Mouse (Mus musculus) lung, adult 18-20 months (tissue): Measurements from ENCODE around the gene A730061H03Rik.
A peak's percentile ranks its signal among the peaks of the same experiment; 100 is the strongest.

Experiments used
- DNase-seq, 2 experiments: peaks; one replicate each; pipeline ENCODE4 v3.0.0; 2022; ENCODE audit warnings: mixed read lengths in 2 of 2

The A730061H03Rik gene

DNA sequence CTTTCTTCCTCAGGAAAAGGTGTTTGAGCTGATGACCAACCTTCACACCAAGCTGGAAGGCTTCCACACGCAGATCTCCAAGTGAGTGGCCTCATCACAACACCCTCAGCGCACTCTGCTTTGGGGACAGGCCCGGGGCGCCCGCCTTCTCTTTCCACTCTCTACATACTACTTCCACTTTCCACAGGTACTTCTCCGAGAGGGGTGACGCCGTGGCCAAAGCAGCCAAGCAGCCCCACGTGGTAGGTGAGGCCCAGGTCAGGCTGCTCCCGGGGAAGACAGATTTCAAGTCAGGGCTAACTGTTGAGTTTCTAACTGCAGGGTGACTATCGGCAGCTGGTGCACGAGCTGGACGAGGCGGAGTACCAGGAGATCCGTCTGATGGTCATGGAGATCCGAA lies 20.5 kb upstream of the A730061H03Rik start:
- DNase-seq = no peak

DNA sequence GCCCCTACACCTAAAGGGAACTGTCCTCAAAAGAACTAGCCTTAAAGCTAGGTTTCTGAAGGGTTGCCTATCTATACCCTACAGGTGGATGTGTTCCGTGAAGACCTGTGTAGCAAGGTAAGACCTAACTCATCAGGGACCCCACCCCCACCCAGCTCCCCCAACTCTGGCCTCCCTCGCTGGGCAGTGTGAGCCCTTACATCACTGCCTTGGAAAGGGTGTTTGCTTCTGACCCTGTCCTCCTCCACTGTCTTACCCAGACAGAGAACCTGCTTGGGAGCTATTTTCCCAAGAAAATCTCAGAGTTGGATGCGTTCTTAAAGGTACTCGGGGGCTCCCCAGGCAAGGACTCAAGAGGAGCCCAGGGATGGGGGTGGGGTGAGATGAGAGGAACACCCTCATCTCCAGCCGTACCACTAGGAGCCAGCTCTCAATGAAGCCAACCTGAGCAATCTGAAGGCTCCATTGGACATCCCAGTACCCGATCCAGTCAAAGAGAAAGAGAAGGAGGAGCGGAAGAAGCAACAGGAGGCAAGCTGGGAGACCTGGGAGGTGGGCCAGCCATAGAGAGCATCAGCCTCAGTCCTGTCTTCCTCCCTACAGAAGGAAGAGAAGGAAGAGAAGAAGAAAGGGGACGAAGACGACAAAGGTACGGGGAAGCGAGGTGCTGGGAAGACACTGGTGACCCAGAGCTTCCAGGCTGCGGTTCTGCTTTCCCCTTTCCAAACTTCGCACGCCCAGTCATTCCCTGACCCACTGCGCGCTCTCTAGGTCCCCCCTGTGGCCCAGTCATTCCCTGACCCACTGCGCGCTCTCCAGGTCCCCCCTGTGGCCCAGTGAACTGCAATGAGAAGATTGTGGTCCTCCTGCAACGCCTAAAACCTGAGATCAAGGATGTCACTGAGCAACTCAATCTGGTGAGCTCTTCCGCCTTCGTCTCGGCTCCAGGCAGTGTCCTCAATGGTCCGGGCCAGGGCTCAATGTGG lies 19.6 kb upstream of the A730061H03Rik start:
- DNase-seq = no peak

DNA sequence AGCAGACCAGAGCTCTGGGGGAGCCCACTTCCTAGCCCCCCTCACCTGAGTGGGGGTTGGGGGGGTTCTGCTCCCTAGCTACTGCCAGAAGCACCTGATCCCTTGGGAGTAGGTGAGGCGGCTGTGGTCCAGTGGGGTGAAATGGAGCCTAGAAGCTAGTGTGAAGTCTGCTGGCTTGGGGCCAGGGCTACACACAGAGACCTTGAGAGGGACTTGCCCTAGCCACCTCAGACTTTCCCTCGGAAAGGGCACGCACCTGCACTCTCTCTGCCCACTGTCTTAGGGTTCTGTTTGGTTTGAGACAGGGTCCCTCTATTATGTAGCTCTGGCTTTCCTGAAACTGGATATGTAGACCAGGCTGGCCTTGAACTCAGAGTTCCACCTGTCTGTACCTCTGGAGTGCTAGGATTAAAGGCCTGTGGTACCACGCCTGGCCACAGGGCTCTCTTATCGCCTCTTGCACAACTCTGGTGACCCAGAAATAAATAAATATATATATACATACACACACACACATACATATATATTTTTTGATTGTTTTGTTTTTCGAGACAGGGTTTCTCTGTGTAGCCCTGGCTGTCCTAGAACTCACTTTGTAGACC lies 18.6 kb upstream of the A730061H03Rik start:
- peak; percentile 65 to 69 for DNase-seq

DNA sequence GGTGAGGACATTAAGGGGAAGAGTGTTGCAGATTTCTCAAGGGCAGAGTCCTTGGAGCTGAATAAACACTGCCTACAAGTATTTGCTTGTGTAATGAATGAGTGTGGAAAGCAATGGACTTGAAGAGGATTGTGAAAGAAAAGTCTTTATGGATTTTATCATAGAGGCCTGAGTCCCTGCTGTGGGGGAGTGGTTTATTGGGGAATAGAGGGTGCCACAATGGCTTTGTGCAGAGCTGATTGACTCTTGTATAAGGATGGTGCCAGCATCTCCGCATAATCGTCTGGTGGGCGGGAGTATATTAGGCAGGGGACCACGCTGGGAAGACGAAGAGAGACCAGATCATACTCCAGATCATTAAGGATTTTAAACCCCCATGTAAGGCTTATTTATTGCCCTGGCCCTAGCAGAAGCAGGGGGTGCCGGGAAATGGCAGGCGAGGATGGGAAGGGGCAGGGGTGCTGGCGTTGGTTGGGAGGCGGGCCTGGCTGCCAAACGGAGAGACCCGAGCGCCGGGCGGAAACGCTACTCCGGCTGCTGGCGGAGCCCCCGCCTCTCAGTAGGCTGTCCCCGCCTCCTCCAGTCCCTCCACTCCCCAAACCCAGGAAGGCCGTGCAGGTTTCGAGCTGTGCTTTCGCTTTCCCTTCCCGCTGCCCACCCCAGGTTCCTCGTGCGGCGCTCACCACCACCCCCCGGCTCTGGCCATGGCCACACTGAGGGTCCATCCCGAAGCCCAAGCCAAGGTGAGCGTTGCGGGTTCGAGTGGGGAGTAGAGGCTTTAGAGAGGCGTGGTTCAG lies 17.9 kb upstream of the A730061H03Rik start, which contains the start of gene Psme1:
Psme1 (plus strand) TSS at position 253 of the 797 bp plus-strand sequence.
- peak; percentile 90 to 91 for DNase-seq

GRCm38 (mm10) chr14:55576376-55576775 lies 16.2 kb upstream of the A730061H03Rik start:
- peak; percentile 76 to 80 for DNase-seq

- no peak for DNase-seq
These were observed 15.5 kb upstream of the A730061H03Rik start for GRCm38 (mm10) chr14:55575711-55576110.

- DNase-seq = no peak
These were observed 15.1 kb upstream of the A730061H03Rik start, which contains the start of gene Fitm1 for GRCm38 (mm10) chr14:55575302-55575701. Gene Fitm1, plus strand, starts transcription at chr14:55575617.

- no peak for DNase-seq
These were observed 11.6 kb upstream of the A730061H03Rik start for GRCm38 (mm10) chr14:55571760-55572159.

DNA sequence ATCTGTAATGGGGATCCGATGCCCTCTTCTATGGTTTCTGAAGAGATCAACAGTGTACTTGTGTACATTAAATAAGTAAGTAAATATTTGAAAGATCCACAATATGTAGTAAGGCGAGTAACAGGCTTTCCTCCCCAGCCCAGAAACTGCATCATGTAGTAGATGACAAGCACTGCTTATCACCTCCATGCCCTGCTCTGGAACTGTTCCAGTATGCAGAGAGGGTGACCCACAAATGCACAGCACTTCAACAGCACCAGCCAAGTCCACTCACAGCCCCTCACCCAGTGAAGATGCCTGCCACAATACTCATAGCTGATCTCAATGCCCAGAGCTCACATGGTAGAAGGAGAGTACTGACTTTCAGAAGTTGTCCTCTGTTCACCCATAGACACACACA lies 10.4 kb upstream of the A730061H03Rik start:
- DNase-seq = no peak

DNA sequence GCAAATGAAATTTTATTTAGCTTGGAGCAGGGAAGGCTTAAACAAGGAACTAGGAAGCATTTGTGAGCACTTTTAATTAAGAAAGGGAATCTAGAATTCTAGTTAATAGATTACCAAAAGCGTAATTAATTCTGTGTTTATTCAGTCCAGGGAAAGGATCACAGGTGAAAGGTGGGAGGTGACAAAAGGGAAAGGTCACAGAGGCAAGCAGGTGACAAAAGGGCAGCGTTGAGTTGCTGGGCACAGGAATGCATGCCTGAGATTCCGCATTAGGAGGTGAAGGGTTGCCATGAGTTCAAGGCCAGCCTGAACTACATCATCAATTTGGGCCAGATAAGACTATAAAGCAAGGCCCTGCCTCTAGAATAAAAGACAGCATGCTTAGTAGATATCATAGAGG lies 7.3 kb upstream of the A730061H03Rik start:
- DNase-seq = no peak

- DNase-seq = no peak
These were observed 5.5 kb upstream of the A730061H03Rik start for GRCm38 (mm10) chr14:55565748-55566147.

GRCm38 (mm10) chr14:55563249-55563648 lies 3.0 kb upstream of the A730061H03Rik start:
- DNase-seq = no peak

- DNase-seq = no peak
These were observed 1.7 kb upstream of the A730061H03Rik start for GRCm38 (mm10) chr14:55561860-55562259.

GRCm38 (mm10) chr14:55559799-55560201 lies 406 bp downstream of the A730061H03Rik start, which contains the start of gene Dcaf11:
Gene Dcaf11, plus strand, starts transcription at chr14:55560006.
- peak; percentile 92 to 95 for DNase-seq

GRCm38 (mm10) chr14:55558740-55559448 lies 1.3 kb downstream of the A730061H03Rik start:
- DNase-seq = no peak

GRCm38 (mm10) chr14:55557587-55557986 lies 2.6 kb downstream of the A730061H03Rik start:
- DNase-seq = no peak

- peak; percentile 88 to 93 for DNase-seq
These were observed 3.2 kb downstream of the A730061H03Rik start for GRCm38 (mm10) chr14:55557003-55557402.

DNA sequence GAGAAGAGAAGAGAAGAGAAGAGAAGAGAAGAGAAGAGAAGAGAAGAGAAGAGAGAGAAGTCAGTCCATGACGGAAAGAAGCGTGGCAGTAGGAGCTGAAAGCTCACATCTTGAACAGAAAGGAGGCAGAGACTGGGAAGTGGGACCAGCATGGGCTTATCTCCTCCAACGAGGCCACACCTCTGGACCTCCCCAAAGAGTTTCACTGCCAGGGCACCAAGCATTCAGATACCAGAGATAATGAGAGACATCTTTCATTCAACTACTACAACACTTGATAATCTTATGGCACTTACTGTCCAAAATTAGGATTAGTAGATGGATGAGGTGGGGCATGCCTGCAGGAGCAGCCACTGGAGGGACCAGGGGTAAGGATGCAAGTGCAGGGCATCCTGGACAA lies 4.4 kb downstream of the A730061H03Rik start:
- no peak for DNase-seq

GRCm38 (mm10) chr14:55554635-55555034 lies 5.6 kb downstream of the A730061H03Rik start:
- no peak for DNase-seq

DNA sequence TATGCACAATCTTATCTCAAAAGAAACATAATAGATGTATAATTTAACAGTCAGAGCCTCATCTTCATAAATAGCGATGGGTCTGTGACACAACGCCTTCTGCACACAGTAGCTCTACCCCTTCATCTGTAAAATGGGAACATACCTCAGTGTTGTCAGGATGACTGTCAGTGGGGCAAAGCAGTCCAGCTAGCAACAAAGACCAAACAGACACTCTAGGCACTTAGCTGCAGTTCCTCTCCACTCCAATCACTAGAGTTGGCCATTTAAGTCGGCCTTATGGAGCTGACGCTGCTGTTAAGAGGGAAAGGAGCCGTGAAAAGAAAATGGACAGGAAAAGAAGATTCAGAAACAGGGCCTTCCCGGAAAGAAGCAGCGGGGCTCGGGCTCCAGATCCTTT lies 8.4 kb downstream of the A730061H03Rik start:
- no peak for DNase-seq

- no peak for DNase-seq
These were observed 8.9 kb downstream of the A730061H03Rik start for GRCm38 (mm10) chr14:55551347-55551746.

- no peak for DNase-seq
These were observed 10.0 kb downstream of the A730061H03Rik start for GRCm38 (mm10) chr14:55550191-55550590.
